Mouse (Mus musculus) lung, adult 2 months (tissue): ENCODE measurements around the gene Chrm1. TPM values are rescaled to one million over a fixed set of nuclear protein-coding genes. Genes with fewer than 3 reads are reported as not detected.

Experiments used
- DNase-seq: peaks from one replicate; pipeline ENCODE4 v3.0.0; 2022
- H3K4me1 ChIP-seq: fragments of 200-500 bp; 2 replicates; pipeline ENCODE4 v1.6.1; 2011; ENCODE audit warnings: low read length; ENCODE audit not compliant: control insufficient read depth, insufficient read depth
- H3K4me3 ChIP-seq: fragments of 200-500 bp; replicated peaks from 2 replicates; pipeline ENCODE3; 2011; ENCODE audit warnings: low read depth, mild to moderate bottlenecking, control low read depth, low read length; ENCODE audit errors: extremely low read depth
- CTCF ChIP-seq: fragments of 200-500 bp; IDR thresholded peaks from 2 replicates; pipeline ENCODE4 v1.5.1; 2011; ENCODE audit warnings: mild to moderate bottlenecking, low read length, control low read depth; ENCODE audit not compliant: insufficient read depth
- POLR2A ChIP-seq: fragments of 200-500 bp; IDR thresholded peaks from 2 replicates; pipeline ENCODE4 v1.6.1; 2011; ENCODE audit warnings: low read depth, mild to moderate bottlenecking, control low read depth, low read length, borderline replicate concordance; ENCODE audit errors: extremely low read depth
- WGBS: fragments of 180-500 bp; shearing (Covaris S2); methylation state at CpG from one replicate; pipeline ENCODE4 v1.1.7; 2018; 5-methylcytosine and 5-hydroxymethylcytosine counted together
- polyA plus RNA-seq: library from polyadenylated mRNA; depleted of rRNA; stranded (reverse); fragments of >200 nt; gene quantifications from 2 replicates; pipeline ENCODE4 v1.2.3, GENCODE M21; 2012

Gene Chrm1
- polyA plus RNA-seq, 1 experiment: 0.89 TPM

DNA sequence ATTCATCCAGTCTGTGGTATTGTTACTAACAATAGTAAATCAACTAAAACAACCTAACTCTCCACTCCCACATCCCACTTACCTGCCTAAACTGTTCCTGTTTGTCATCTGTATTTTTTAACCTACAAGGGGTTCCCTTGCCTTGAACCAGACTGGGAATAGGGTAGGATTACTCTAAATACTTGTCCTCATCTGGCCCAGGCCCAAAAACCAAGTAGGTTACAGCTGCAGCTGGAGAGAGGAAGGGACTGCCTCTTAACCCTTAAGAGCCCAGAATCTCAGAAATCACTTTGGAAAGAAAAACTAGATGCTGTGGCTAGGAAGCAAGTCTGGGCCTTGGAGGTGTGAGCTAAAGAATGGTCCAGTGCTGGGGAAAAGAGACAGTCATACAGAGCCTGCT, 7.8 kb upstream of the Chrm1 start:
- H3K4me3 ChIP-seq: no peak overlapping the region
- TF ChIP-seq POLR2A (no peak), CTCF (no peak)
- DNase-seq: no peak
- H3K4me1 ChIP-seq: no peaks in the 10 kb centered on the region

DNA sequence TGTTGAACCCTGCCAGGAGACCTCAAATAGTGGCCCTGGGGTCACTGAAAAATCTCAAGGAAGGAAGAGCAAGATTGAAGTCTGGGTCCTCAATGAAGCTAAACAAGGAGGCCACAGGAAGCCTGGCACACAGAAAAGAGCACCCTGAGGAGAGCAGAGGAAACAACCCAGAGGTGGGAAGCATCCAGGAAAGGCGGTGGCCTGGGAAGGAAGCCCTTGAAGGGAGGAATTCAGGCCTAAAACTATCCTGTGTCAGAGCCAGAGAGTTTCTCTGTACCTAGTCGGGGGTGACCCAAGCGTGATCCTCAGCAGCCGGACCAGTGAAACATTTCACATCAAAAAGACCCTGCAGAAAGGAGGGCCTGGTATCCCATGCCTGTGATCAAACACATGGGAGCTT, 7.2 kb upstream of the Chrm1 start:
- no peaks in the 10 kb centered on the region for H3K4me1 ChIP-seq
- DNase-seq: no peak
- TF ChIP-seq CTCF: no peak
- no peak for TF ChIP-seq POLR2A
- H3K4me3 ChIP-seq: no peak overlapping the region
- 55% methylated on average over 4 of the region's 4 CpGs for WGBS

DNA sequence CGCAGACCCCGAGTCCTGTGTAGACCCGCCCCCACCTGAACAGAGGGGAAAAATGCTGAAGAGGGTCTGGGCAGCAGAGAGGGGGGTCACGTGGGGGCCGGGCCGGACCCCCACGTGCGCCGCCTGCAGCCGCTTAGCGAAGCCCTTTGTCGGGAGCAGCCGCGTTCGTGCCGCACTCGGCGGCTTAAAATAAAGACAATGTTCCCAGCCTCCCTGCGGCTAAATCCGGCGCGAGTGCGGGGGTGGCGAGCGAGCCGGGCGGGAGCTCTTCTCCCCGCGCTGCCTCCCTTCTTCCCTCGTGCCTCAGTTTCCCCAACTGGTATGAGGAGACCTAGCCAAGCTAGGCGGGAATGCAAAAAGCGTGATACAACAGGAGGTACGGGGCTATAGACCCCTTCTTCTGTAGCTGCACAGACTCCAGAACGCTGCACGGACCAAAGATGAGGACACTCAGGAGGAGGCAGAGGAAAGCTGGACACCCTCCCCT, 1.7 kb upstream of the Chrm1 start:
- WGBS: 1% methylated on average over 35 of the region's 35 CpGs
- peak overlapping the region; percentile 24 for H3K4me3 ChIP-seq
- TF ChIP-seq POLR2A (no peak), CTCF (no peak)
- no peak for DNase-seq
- H3K4me1 ChIP-seq: peaks cover 9% of the 10 kb centered on the region

DNA sequence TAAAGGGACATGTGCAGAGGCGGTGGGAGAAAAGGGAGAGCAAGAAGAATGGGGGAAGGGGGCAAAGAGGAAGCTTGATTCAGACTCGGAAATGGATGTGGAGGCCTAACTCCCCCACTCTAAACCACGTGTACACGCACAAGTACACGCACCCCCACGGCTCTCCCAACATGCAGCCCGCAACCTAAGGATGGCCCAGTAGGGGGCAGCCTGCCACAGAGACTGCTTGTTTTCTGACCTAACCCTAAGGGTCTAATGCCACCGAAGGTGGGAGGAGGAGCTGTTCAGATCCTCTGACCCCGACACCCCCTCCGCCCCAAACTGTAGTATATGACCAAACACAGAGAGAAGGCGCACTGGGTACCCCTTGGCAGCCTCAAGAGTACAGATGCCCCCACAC, 1.3 kb upstream of the Chrm1 start:
- DNase-seq: peak; percentile 50
- no peak for TF ChIP-seq POLR2A
- TF ChIP-seq CTCF: peak; percentile 54
- peak overlapping the region; percentile 24 for H3K4me3 ChIP-seq
- H3K4me1 ChIP-seq: peaks cover 9% of the 10 kb centered on the region
- 3% methylated on average over 11 of the region's 11 CpGs for WGBS

DNA sequence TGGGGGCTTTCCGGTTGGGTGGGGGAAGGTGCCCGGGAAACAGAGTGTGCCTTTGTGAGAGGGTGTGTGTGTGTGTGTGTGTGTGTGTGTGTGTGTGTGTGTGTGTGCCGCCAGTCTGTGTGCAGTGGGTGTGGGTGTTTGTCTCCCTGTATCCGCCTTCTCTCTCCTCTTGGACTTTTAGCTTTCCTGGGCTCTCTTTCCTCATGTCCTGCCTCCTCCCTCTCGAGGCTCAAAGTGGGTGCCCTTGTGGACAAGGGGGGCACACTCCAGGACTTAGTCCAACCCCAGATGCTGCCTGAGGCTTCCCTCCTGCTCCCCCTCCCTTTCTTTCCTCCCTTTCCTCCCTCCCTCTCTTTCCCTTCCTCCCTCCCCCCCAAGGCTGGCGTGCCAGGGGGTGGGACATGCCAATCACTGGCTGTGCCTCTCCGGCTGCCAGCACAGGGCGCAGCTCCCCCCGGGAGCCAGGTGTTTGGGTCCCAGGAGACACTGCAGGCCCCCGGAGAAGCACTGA, 377 bp downstream of the Chrm1 start:
- Histone ChIP-seq H3K4me1 (peaks cover 9% of the 10 kb centered on the region), H3K4me3 (no peak overlapping the region)
- no peak for DNase-seq
- 26% methylated on average over 9 of the region's 10 CpGs for WGBS
- TF ChIP-seq POLR2A (no peak), CTCF (no peak)

DNA sequence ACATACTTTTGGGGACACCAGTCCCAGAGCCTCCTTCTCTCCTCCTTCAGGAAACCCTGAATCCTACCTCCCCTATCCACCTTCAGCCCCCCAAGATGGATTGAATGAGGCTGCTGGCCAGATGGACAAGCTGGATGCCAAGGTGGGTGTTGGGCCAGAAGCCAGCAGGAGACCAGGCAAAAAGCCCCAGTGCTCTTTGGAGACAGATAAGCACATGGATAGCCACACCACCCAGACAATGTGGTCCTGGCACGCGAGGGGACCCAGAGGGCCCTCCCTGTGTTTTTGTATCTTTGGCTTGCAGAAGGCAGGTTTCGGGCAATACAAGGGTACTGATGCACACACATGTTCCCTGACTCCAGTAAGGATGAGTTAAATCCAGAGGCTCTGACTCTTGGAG, 1.3 kb downstream of the Chrm1 start:
- TF ChIP-seq POLR2A (no peak), CTCF (no peak)
- H3K4me1 ChIP-seq: peaks cover 9% of the 10 kb centered on the region
- DNase-seq: no peak
- H3K4me3 ChIP-seq: no peak overlapping the region
- WGBS: 88% methylated on average over 3 of the region's 3 CpGs

DNA sequence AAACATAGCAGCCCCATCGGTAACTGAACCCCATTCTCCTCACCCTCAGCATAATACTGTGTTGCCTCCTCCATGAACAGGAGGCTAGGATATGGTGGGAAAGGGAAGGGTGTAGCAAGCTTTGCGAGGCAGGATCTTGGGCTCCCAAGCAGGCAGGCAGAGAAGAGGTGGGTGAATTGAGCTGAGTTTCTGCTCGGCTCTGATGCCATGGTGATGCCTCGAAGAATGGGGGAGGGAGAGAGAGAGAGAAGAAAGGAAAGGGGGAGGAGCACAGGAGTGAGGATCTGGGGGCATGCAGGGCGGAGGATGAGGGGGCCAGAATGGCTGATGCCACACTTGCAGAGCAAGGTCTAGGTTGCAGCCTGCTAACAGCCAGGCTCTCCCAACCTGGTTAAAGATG, 2.2 kb downstream of the Chrm1 start:
- no peak overlapping the region for H3K4me3 ChIP-seq
- WGBS: 69% methylated on average over 5 of the region's 5 CpGs
- peaks cover 9% of the 10 kb centered on the region for H3K4me1 ChIP-seq
- TF ChIP-seq POLR2A: no peak
- TF ChIP-seq CTCF: no peak
- no peak for DNase-seq

DNA sequence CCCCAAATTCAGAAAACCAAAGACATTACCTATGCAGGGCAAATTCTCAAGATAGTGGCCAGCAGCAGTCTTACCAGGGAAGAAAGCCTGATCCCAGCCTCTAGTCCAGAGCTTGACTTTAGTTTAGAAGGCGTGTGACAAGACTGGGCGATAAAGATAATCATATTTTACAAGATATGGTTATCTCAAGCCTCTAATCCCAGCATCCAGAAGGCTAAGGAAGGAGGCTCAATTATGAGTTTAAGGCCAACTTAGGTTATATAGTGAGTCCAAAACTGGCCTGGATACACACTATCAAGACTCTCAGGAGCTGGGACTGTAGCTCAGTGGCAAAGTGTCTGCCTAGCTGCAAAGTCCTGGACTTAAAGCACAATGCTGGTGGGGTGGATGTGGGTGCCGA, 9.3 kb downstream of the Chrm1 start:
- no peak overlapping the region for H3K4me3 ChIP-seq

DNA sequence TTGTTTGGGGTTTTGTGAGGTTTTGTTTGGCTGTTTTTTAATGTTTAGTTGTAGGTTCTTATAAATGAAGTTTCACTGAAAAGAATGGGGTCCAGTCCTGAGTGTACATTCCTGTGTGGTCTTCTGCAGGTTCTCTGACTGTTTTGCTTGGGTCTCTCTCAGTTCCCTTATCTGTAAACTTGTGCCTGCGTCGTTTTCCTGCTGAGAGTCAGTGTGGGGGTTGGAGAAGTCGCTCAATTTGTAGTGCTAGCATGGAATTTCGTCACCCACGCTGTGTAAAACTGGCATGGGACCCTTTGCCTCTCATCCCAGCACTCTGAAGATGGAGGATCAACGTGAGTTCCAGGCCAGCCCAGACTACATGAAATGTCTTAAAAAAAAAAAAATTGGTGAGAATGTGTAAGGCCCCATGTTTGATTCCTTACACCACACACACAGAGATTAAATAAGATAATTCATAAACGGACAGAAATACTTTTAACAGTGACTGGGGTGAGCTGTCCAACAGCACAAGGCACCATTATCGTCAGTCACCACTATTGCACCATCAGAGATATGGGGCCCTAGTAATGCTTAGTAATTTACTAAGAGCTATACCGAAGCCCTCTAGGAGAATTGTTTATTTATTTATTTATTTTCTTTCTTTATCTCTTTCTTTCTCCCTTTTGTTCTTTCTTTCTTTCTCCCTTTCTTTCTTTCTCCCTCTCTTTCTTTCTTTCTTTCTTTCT, 9.9 kb downstream of the Chrm1 start:
- no peak overlapping the region for H3K4me3 ChIP-seq
- no peaks in the 10 kb centered on the region for H3K4me1 ChIP-seq
- no peak for DNase-seq
- WGBS: 44% methylated on average over 9 of the region's 9 CpGs
- TF ChIP-seq CTCF: no peak
- no peak for TF ChIP-seq POLR2A

More for the DNA sequence above, 9.3 kb downstream of the Chrm1 start:
- H3K4me1 ChIP-seq: no peaks in the 10 kb centered on the region
- no peak for DNase-seq
- no peak for TF ChIP-seq POLR2A
- no peak for TF ChIP-seq CTCF
- 92% methylated on average over 3 of the region's 3 CpGs for WGBS
